Mouse (Mus musculus) CD4-positive naive resting alpha-beta T cell, adult 76 days (primary cell): Measurements from ENCODE around the gene Pdk3. TPM values are rescaled to one million over a fixed set of nuclear protein-coding genes. Genes with fewer than 3 reads are reported as not detected.

Source experiments
- total RNA-seq: library from RNA; stranded (reverse); gene quantifications from one replicate; pipeline ENCODE4 v1.2.4, GENCODE M21; 2023

Pdk3 gene
- 10.7 TPM for total RNA-seq

DNA sequence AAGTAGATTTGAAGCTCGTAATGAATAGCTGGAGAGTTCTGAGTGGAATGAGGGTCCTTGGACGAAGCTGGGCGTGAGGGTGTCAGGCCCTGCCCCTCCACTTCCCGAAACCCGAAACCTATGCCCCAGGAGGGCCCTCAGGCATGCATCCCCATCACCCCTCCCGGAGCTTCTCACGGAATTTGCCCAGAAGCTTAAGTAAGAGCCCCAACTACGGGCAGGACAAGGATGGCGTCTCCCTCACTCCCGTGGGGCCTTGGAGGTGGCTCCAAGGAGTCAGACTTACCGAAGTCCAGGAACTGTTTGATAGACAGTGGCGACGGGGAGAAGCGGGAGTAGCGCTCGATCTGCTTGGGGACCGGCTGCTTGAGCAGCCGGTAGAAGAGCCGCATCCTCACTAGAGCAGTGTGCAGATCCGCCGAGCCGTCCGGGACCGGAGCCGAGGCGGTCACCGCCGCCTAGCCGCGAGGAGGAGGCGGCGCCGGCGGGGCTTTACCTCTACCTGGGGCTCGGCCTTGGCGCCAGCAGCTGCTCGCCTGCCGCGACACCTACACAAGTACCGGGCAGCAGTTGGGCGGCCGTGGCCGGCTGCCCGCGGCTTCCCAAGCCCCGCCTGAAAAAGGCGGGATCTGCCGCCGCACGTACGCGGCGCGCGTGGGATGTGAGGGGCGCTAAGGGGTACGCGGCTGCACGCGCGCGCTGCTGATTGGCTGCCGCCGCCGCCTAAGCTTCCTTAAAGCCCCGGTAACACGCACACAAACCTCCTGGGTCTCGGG, at the start of gene Pdk3:
Pdk3 (minus strand) TSS at position 641 of the 776 bp plus-strand sequence.

Other genes with a start within 250 kb of the Pdk3 start
- gene Pola1, start 200.0 kb downstream of the Pdk3 start, total RNA-seq: 8.3 TPM
- not detected for gene Pcyt1b, start 177.3 kb downstream of the Pdk3 start, total RNA-seq
- not detected for gene AU015836, start 136.5 kb upstream of the Pdk3 start, total RNA-seq